Mouse (Mus musculus): Measurements from ENCODE around the gene Gnpat. TPM values are rescaled to one million over a fixed set of nuclear protein-coding genes. Genes with fewer than 3 reads are reported as not detected.

Gnpat gene
- polyA plus RNA-seq, 1 experiment from 2014 or later: 107 TPM

- Histone ChIP-seq H3K4me2 (no peak overlapping the region), H3K36me3 (ENCODE audit: control insufficient read depth, insufficient read depth, low read length) (peaks cover 30% of the 10 kb centered on the region), H3K9me3 (ENCODE audit: control insufficient read depth, low read length) (no peaks in the 10 kb centered on the region), H3K27me3 (replicated peaks; ENCODE audit: control insufficient read depth, insufficient read depth, low read length) (no peaks in the 10 kb centered on the region), H3K9ac (ENCODE audit: low read depth, low read length) (no peak overlapping the region), H3K4me1 (replicated peaks; ENCODE audit: control insufficient read depth, insufficient read depth, low read length) (no peaks in the 10 kb centered on the region; the same call in 1 of the 2 replicates), H3K4me3 (ENCODE audit: low read depth, low read length) (no peak overlapping the region), H3K27ac (ENCODE audit: low read depth, low read length) (no peak overlapping the region)
- ATAC-seq (replicated peaks; ENCODE audit: low FRiP score): no peak
- 78% methylated on average over 5 of the region's 5 CpGs for WGBS
- DNase-seq (ENCODE audit: low spot score): no peak
Observed at GRCm38 (mm10) chr8:124872690-124873089, 9.9 kb downstream of the Gnpat start.

DNA sequence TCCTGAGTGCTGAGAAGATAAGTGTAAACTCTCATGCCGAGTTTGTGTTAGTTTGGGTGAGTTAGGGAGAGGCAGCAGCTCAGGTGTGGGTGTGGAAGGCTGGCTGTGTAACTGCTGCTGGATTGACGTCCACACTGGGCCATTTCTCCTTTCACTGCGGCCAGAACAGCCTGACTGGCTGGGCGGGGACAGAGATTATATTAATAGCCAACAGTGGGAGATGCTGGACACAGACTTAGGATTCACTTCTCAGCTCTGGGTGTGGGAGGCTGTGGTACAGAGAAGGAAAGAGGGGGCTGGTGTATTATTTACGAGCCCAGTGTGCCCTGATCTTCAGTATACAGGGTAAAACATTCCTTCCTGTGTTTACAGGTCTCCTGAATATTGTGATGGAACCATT lies 15.3 kb downstream of the Gnpat start:
- ATAC-seq (replicated peaks; ENCODE audit: low FRiP score) (no peak), DNase-seq (ENCODE audit: low spot score) (no peak)
- Histone ChIP-seq H3K27ac (ENCODE audit: low read depth, low read length) (no peak overlapping the region), H3K9me3 (ENCODE audit: control insufficient read depth, low read length) (no peaks in the 10 kb centered on the region), H3K27me3 (replicated peaks; ENCODE audit: control insufficient read depth, insufficient read depth, low read length) (no peaks in the 10 kb centered on the region), H3K36me3 (ENCODE audit: control insufficient read depth, insufficient read depth, low read length) (peaks cover 57% of the 10 kb centered on the region), H3K9ac (ENCODE audit: low read depth, low read length) (no peak overlapping the region), H3K4me1 (replicated peaks; ENCODE audit: control insufficient read depth, insufficient read depth, low read length) (no peaks in the 10 kb centered on the region), H3K4me3 (ENCODE audit: low read depth, low read length) (no peak overlapping the region), H3K4me2 (no peak overlapping the region)
- 89% methylated on average over 5 of the region's 5 CpGs for WGBS

- H3K4me3 ChIP-seq (ENCODE audit: low read depth, low read length): no peak overlapping the region
- WGBS: 80% methylated on average over 10 of the region's 10 CpGs
- no peak overlapping the region for H3K27ac ChIP-seq (ENCODE audit: low read depth, low read length)
- H3K4me2 ChIP-seq: no peak overlapping the region
- H3K36me3 ChIP-seq (ENCODE audit: control insufficient read depth, insufficient read depth, low read length): peaks cover 59% of the 10 kb centered on the region
- H3K9me3 ChIP-seq (ENCODE audit: control insufficient read depth, low read length): no peaks in the 10 kb centered on the region
- H3K27me3 ChIP-seq (replicated peaks; ENCODE audit: control insufficient read depth, insufficient read depth, low read length): no peaks in the 10 kb centered on the region
- no peak overlapping the region for H3K9ac ChIP-seq (ENCODE audit: low read depth, low read length)
- ATAC-seq (replicated peaks; ENCODE audit: low FRiP score) (no peak), DNase-seq (ENCODE audit: low spot score) (no peak)
- no peaks in the 10 kb centered on the region for H3K4me1 ChIP-seq (replicated peaks; ENCODE audit: control insufficient read depth, insufficient read depth, low read length)
Observed at GRCm38 (mm10) chr8:124878946-124879526, 16.2 kb downstream of the Gnpat start.

GRCm38 (mm10) chr8:124888385-124888784 lies 25.6 kb downstream of the Gnpat start:
- H3K9me3 ChIP-seq (ENCODE audit: control insufficient read depth, low read length): no peaks in the 10 kb centered on the region; the same call in 1 of the 2 replicates
- H3K27me3 ChIP-seq (replicated peaks; ENCODE audit: control insufficient read depth, insufficient read depth, low read length): no peaks in the 10 kb centered on the region
- WGBS: 95% methylated on average over 5 of the region's 5 CpGs
- no peaks in the 10 kb centered on the region for H3K4me1 ChIP-seq (replicated peaks; ENCODE audit: control insufficient read depth, insufficient read depth, low read length)
- no peak overlapping the region for H3K4me2 ChIP-seq
- no peak overlapping the region for H3K4me3 ChIP-seq (ENCODE audit: low read depth, low read length)
- H3K9ac ChIP-seq (ENCODE audit: low read depth, low read length): no peak overlapping the region
- H3K36me3 ChIP-seq (ENCODE audit: control insufficient read depth, insufficient read depth, low read length): peaks cover 57% of the 10 kb centered on the region
- ATAC-seq (replicated peaks; ENCODE audit: low FRiP score) (no peak), DNase-seq (ENCODE audit: low spot score) (no peak)
- no peak overlapping the region for H3K27ac ChIP-seq (ENCODE audit: low read depth, low read length)

DNA sequence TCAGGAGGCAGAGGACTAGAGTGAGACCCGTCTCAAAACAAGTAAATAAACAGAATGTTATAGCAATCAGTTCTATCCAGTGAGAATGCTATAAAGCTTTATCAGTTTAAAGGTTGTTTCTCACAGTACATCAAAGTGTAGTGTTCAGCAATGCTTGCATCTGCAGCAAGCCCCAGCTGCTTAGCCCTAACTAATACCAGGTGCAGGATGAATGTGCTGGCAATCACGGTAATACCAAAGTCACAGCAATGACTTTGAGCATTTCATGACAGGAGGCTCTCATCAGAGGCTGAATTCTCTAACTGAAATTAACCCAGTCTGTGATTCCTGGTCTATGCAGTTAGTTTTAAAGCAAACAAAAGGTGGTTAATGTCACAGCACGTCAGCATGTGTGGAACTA lies 29.8 kb downstream of the Gnpat start:
- Histone ChIP-seq H3K27me3 (replicated peaks; ENCODE audit: control insufficient read depth, insufficient read depth, low read length) (no peaks in the 10 kb centered on the region), H3K9me3 (ENCODE audit: control insufficient read depth, low read length) (no peaks in the 10 kb centered on the region; the same call in 1 of the 2 replicates), H3K9ac (ENCODE audit: low read depth, low read length) (no peak overlapping the region), H3K4me1 (replicated peaks; ENCODE audit: control insufficient read depth, insufficient read depth, low read length) (peaks cover 10% of the 10 kb centered on the region), H3K36me3 (ENCODE audit: control insufficient read depth, insufficient read depth, low read length) (peaks cover 35% of the 10 kb centered on the region), H3K4me2 (no peak overlapping the region), H3K27ac (ENCODE audit: low read depth, low read length) (no peak overlapping the region), H3K4me3 (ENCODE audit: low read depth, low read length) (no peak overlapping the region)
- no peak for DNase-seq (ENCODE audit: low spot score)
- ATAC-seq (replicated peaks; ENCODE audit: low FRiP score): no peak
- WGBS: 78% methylated on average over 3 of the region's 3 CpGs

- H3K36me3 ChIP-seq (ENCODE audit: control insufficient read depth, insufficient read depth, low read length): peaks cover 30% of the 10 kb centered on the region
- 80% methylated on average over 26 of the region's 26 CpGs for WGBS
- peak; percentile 46 for DNase-seq (ENCODE audit: low spot score)
Observed at GRCm38 (mm10) chr8:124896010-124896631, 33.3 kb downstream of the Gnpat start.

GRCm38 (mm10) chr8:124896632-124897385 lies 34.0 kb downstream of the Gnpat start:
- peak; percentile 40 for ATAC-seq (replicated peaks; ENCODE audit: low FRiP score)
- Histone ChIP-seq H3K9me3 (ENCODE audit: control insufficient read depth, low read length) (no peaks in the 10 kb centered on the region), H3K4me2 (peak overlapping the region; percentile 96), H3K27ac (ENCODE audit: low read depth, low read length) (peak overlapping the region; percentile 75), H3K27me3 (replicated peaks; ENCODE audit: control insufficient read depth, insufficient read depth, low read length) (no peaks in the 10 kb centered on the region), H3K4me1 (replicated peaks; ENCODE audit: control insufficient read depth, insufficient read depth, low read length) (peaks cover 15% of the 10 kb centered on the region), H3K4me3 (ENCODE audit: low read depth, low read length) (peak overlapping the region; percentile 98), H3K9ac (ENCODE audit: low read depth, low read length) (peak overlapping the region; percentile 79), H3K36me3 (ENCODE audit: control insufficient read depth, insufficient read depth, low read length) (peaks cover 34% of the 10 kb centered on the region)
- peak; percentile 71 for DNase-seq (ENCODE audit: low spot score)
- WGBS: 1% methylated on average over 60 of the region's 60 CpGs

More at GRCm38 (mm10) chr8:124896010-124896631, 33.3 kb downstream of the Gnpat start:
- H3K4me3 ChIP-seq (ENCODE audit: low read depth, low read length): peak overlapping the region; percentile 98
- H3K27ac ChIP-seq (ENCODE audit: low read depth, low read length): no peak overlapping the region
- no peaks in the 10 kb centered on the region for H3K9me3 ChIP-seq (ENCODE audit: control insufficient read depth, low read length)
- ATAC-seq (replicated peaks; ENCODE audit: low FRiP score): no peak
- peak overlapping the region; percentile 96 for H3K4me2 ChIP-seq
- peak overlapping the region; percentile 79; the same call in 1 of the 2 replicates for H3K9ac ChIP-seq (ENCODE audit: low read depth, low read length)
- peaks cover 15% of the 10 kb centered on the region for H3K4me1 ChIP-seq (replicated peaks; ENCODE audit: control insufficient read depth, insufficient read depth, low read length)
- no peaks in the 10 kb centered on the region for H3K27me3 ChIP-seq (replicated peaks; ENCODE audit: control insufficient read depth, insufficient read depth, low read length)

DNA sequence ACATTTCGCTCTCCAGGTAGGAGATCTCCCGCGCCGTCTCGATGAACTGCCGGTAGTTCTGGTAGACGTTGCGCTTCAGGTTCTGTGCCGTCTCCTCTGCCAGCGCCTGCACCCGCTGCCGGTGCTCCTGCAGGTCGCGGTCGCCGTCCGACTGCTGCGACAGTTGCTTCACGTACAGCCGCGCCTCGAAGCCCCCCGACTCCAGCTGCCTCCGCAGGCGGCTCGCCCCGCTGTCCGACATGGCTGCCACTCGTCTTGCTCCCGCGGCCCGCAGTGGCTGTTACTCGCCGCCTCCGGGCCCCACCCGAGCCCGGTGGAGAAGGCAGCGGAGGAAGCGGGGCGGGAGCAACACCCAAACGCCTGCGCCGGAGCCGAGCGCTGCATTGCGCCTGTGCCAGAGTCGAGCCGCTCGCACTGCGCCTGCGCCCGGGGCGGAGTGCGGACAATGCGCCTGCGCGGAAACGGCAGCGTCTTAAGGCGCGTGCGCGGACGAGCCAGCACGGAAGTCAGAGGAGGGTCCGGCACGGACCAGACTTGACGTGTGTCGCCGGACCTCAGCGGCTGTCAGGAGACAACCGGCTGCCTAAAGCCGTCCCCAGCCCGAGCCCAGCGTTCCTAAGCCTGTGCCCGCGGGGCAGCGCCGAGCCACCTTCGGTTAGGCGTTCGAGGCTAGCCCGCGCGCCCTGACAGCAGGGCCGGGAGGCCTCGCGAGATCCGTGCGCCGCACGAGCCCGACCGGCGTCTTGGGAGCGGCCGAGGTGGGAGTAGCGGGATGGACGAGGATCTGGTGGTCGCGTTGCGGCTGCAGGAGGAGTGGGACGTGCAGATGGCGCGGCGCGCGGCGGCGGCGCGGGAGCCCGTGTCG lies 34.8 kb downstream of the Gnpat start, which contains the start of the genes Exoc8 and Sprtn:
Gene Exoc8 (minus strand): TSS at position 320 of the 865 bp plus-strand sequence.
Gene Sprtn (plus strand): TSS at position 501 of the 865 bp plus-strand sequence.
- Histone ChIP-seq H3K4me1 (replicated peaks; ENCODE audit: control insufficient read depth, insufficient read depth, low read length) (peaks cover 15% of the 10 kb centered on the region), H3K9me3 (ENCODE audit: control insufficient read depth, low read length) (no peaks in the 10 kb centered on the region), H3K9ac (ENCODE audit: low read depth, low read length) (peak within 1 kb of the TSS; percentile 79), H3K27ac (ENCODE audit: low read depth, low read length) (peak within 1 kb of the TSS; percentile 75), H3K36me3 (ENCODE audit: control insufficient read depth, insufficient read depth, low read length) (peaks cover 40% of the 10 kb centered on the region), H3K4me2 (peak within 1 kb of the TSS; percentile 96), H3K4me3 (ENCODE audit: low read depth, low read length) (peak within 1 kb of the TSS; percentile 98), H3K27me3 (replicated peaks; ENCODE audit: control insufficient read depth, insufficient read depth, low read length) (no peaks in the 10 kb centered on the region)
- DNase-seq (ENCODE audit: low spot score) (peak; percentile 96), ATAC-seq (replicated peaks; ENCODE audit: low FRiP score) (peak; percentile 91)
- WGBS: under 1% methylated on average over 114 of the region's 114 CpGs

Measured in liver, embryonic 11.5 days (tissue).